Mouse (Mus musculus) skeletal muscle tissue, adult 2 months (tissue): ENCODE measurements around the gene Acsf3.

Experiments used
- DNase-seq: peaks from one replicate; pipeline ENCODE4 v3.0.0-alpha.2; 2012; ENCODE audit warnings: low read depth, low spot score

Gene Acsf3

DNA sequence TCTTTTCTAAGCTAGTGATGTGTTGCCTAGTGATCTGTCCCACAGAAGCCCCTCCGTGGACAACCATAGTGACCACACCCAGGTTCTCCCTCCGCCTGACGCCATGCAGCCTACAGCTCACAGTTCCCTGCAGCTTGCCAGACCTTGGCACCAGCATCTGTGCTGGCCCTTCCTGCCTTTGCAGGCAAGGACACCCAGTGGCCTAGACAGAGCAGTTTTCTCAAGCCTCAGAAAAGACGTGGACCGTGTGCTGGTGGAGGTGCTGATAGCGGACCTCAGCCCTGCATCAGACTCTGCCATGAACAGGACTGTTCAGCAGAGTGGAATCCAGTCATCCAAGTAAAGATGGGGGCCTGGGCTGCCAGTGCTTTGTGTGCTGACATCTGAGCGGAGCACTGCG, 35.1 kb downstream of the Acsf3 start:
- DNase-seq: no peak

DNA sequence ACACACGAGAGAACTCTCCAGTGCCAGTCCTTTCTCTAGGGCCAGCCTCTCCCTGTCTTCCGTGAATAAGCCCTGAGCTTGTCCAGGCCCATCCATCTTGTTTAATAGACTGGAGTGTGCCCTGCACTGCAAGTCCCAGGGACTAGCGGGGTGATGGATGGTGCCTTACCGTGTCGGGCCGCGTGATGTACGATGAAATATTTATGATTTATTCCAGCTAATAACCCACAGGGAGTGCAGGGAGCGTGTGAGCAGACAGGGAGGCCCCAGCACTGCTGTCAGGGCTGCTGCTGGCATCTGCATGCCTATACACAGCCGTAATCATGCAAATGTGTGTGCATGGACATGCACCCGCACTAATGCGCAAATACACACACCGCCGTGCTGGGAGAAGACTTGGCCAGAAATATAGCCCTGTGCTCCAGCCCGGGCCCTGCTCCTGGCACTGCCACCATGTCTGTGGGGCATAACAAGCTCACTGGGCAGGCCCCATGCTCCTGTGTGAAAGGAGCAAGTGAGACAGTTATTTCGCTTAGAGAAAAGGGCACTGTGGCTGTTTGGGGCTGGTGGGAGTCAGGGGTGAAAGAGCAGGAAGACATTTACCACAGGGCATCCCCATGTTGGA, 36.7 kb downstream of the Acsf3 start:
- DNase-seq: no peak

DNA sequence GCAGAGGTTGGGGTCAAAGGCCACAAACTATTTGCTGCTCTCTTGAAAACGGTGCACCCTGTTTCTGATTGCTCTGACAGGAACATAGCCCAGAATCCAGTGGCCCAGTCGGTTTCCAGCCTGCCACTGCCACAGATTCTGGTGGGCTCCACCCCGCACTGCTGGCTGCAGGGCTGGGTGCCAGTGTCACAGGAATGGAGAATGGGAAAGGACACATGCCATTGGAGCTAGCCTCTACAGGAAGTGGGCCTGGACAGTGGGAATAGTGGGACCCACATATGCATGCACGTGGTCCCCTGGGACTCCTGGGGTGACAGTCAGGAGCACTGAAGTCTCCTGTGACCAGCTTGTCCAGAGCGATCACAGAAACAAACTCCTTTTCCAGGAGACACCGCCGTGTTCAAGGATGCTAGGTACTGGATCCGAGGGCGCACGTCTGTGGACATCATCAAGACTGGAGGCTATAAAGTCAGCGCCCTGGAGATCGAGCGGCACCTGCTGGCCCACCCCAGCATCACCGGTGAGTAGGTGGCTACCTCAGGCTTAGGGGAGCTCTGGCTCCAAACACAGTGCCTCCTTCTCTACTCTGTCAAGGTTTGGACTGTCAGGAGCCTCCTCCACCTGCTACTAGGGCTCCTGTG, 37.4 kb downstream of the Acsf3 start:
- no peak for DNase-seq

DNA sequence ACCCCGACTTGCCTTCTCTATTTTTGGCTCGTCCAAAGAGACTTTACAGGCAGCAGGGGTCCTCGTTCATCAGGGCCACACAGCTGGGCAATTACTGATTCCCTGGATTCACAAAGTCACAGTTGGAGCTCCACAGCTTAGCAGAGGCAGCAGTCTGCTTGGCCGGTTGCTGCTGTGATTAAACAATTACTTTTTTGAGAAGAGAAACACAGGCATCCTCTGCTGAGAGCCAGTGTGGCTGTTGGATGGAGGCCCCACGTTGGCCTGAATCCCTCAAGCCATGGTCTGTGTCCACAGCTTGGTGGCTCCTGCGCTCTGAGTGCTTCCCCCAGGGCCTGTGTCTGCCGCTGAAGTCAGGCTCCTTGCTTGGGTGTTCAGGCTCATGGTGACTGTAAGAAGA, 39.3 kb downstream of the Acsf3 start:
- DNase-seq: no peak

- DNase-seq: no peak
Observed at GRCm38 (mm10) chr8:122816965-122817364, 41.7 kb downstream of the Acsf3 start.

GRCm38 (mm10) chr8:122817724-122818496, 42.6 kb downstream of the Acsf3 start:
- DNase-seq: no peak

GRCm38 (mm10) chr8:122819776-122820175, 44.5 kb downstream of the Acsf3 start:
- DNase-seq: no peak

- no peak for DNase-seq
Observed at GRCm38 (mm10) chr8:122824571-122824970, 49.3 kb downstream of the Acsf3 start.

GRCm38 (mm10) chr8:122824986-122825385, 49.7 kb downstream of the Acsf3 start:
- DNase-seq: peak; percentile 37

GRCm38 (mm10) chr8:122825408-122825807, 50.1 kb downstream of the Acsf3 start:
- no peak for DNase-seq

- no peak for DNase-seq
Observed at GRCm38 (mm10) chr8:122829396-122829795, 54.1 kb downstream of the Acsf3 start.

- peak; percentile 74 for DNase-seq
Observed at GRCm38 (mm10) chr8:122830349-122831061, 55.2 kb downstream of the Acsf3 start.

DNA sequence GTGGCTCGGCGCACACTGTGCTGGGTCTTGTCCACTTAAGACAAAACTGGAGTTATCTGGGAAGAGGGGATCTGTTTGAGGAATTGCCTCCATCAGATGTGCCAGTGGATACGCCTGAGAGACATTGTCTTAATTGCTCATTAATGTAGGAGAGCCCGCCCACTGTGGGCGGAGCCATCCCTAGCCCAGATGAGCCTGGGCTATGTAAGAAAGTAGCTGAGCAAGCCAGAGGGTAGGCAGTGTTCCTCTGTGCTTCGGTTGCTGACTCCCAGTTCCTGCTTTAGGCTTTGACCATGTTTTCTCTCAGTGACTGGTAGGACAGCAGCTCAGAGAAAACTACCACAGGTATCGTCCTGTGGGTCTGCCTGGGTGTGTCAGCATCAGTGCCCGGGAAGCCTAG, 59.1 kb downstream of the Acsf3 start:
- DNase-seq: no peak

- peak; percentile 67 for DNase-seq
Observed at GRCm38 (mm10) chr8:122834971-122835370, 59.7 kb downstream of the Acsf3 start.

DNA sequence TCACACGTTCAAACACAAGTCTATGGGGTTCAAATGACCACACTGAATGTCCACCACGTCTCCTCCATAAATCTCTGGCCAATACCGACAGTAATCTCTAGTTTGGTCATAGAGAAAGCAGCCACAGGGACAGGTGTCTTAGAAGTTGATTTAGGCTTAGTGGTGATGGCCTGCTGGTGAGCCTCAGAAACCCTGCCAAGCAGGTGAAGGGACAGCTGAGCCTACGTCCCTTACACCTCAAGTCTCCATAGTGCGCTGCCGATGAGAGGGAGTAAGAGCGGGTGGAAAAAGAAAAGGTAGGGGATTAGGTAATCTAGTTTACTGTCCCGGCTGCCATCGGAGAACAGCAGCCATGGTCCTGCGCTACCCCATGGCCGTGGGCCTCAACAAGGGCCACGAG, 60.9 kb downstream of the Acsf3 start:
- DNase-seq: no peak

DNA sequence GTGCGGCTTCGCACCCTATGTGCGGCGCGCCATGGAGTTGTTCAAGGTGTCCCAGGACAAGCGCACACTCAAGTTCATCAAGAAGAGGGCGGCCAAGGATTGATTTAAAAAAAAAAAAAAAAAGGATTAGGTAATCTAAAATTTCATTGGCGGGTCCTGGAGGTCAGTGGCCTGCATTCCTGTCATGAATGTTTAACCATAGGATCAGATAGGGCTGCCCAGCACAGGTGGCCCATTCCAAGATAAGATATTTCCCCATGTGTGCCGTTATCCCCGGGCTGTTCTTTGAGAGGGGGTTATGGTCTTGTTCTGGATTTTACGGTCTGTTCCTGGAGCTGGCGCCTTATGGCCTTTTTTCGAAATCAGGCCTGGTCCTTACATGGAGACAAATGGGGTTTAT, 61.4 kb downstream of the Acsf3 start:
- DNase-seq: no peak

DNA sequence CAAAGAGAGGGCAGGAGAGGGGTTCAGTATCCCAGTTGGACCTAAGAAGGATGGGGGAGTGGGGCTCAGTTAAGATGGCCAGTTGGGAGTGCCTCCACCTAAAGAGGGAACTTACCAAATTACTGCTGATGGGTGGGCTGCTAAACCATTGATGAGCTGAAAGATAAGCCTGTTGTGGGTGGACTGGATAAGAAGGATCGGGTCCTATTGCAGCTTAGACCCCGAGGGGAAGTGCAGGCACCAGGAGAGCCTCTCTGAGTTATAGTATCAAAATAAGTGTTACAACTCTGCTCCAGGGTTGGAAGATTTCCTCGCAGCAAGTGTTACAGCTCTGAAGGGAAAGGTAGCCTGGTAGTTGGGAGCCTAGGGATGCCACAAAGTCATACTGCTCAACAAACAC, 68.9 kb downstream of the Acsf3 start:
- DNase-seq: no peak

- DNase-seq: no peak
Observed at GRCm38 (mm10) chr8:122845662-122846061, 70.4 kb downstream of the Acsf3 start.

DNA sequence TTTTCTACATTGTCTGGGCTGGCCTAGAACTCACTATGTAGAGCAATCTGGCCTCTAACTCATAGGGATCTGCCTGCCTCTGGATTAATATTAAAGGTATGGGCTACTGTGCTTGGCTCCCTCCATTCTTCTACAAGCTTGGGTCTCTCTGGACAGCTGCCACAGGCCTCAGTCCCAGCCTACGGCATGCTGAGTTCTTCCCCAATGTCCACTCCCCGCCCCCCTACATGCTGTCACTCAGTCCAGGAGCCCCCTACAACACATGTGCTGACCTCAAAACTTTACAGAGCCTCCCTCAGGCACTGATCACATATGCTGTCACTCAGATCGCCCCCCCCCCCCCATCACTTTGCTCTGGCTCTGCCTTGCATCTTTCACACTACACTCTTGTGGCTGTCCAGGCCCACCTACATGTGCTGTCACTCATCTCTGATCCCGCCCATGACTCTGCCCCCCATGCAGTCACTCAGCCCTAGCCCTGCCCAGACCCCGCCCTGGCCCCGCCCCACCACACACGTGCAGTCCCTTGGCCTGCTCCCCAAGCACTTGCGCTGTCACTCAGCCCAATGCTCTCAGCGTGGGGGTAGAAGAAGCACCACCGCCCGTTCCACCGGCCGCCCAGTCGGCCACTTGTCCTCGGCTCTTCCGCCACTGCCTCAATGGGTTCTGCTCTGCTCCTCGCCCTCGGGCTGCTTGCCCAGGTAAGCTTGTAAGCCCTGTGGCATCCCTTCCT, 72.7 kb downstream of the Acsf3 start, which contains the start of gene Cdh15:
Gene Cdh15, plus strand, starts transcription at position 138 of the 733 bp plus-strand sequence.
- peak; percentile 81 for DNase-seq

DNA sequence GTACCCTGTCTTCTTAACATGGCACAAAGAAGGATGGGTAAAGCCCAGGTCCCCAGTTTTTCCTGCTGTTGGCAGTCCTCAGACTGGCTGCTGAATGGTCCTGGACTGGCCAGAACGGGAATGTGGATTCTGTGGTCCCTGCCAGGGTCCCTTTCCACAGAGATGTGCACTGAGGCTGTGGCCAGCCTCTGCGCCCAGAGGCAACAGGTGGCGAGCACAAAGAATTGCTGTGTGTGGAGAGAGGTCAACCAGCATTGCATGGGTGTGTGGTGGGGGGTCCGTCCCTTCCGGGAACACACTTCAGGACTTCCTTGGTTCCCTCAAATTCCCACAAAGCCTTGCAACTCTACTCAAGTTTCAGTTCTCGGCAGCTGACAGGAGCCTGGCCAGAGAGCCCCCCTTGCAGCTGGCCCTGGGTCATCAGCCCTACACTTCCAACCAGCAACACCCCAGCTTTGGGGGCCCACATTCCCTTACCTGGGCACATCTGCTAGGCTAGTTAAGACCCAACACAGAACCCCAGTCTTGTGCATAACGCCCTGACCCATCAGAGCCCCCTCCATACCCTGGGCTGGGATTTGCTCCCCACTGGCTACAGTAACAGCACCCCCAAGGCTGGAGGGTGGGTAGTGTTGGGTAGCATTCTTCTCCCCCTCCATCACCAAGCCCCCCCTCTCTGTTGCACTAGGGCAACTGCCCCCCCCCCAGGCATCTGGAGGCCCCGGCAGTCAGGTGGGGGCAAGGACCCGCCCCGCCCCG, 74.0 kb downstream of the Acsf3 start:
- no peak for DNase-seq
